Comparison of ENCODE assay signal across 8 mouse cellular contexts in genomic region chr2:45117087-45117561, GRCm38 (mm10). TPM values are rescaled to one million over a fixed set of nuclear protein-coding genes. Genes with fewer than 3 reads are reported as not detected.
DNase-seq lines count a peak whose midpoint lies in the region; TF ChIP-seq lines count a peak whose summit lies in the region.

TSS of gene Zeb2 (minus strand) at chr2:45117395.

- no peaks in the 10 kb centered on the region for H3K9me3 ChIP-seq in ES-E14 (ENCODE audit: control insufficient read depth, insufficient read depth, low read depth, low read length)
- no peaks in the 10 kb centered on the region for H3K9me3 ChIP-seq in hindbrain, embryonic 10.5 days

- H3K36me3 ChIP-seq in ES-E14 (ENCODE audit: control insufficient read depth, insufficient read depth, low read length, poor library complexity, severe bottlenecking), result no peaks in the 10 kb centered on the region
- no peaks in the 10 kb centered on the region for H3K36me3 ChIP-seq in hindbrain, embryonic 10.5 days

- DNase-seq in ES-E14 (ENCODE audit: low read depth, low spot score), result no peak
- DNase-seq in frontal cortex, postnatal 10 days (ENCODE audit: low spot score in 2 of 2), result peak; percentile 71 to 77
- DNase-seq in hindbrain, embryonic 10.5 days (ENCODE audit: low spot score), result peak; percentile 88
- peak; percentile 81 to 83 for DNase-seq in layer of hippocampus, postnatal 14 days (ENCODE audit: low spot score in 2 of 2)
- DNase-seq in lung, postnatal 14 days, result peak; percentile 72
- peak; percentile 60 for DNase-seq in ovary, postnatal 14 days (ENCODE audit: low spot score)
- peak; percentile 47 for DNase-seq in urinary bladder, postnatal 25 days (ENCODE audit: low spot score)

- WGBS in hindbrain, embryonic 10.5 days, result 1% methylated on average over 29 of the region's 39 CpGs

- TF ChIP-seq CTCF in bone marrow macrophage, adult 2 months (IDR thresholded peaks at IDR 0.05; ENCODE audit: low read depth, low read length), result no peak

- H3K4me3 ChIP-seq in ES-E14 (ENCODE audit: insufficient read depth in 1 of 2, low read depth in 1 of 2, low read length in 2 of 2, poor library complexity in 1 of 2, severe bottlenecking in 1 of 2), result peak within 1 kb of the TSS; percentile 66 to 69
- peak within 1 kb of the TSS; percentile 91 for H3K4me3 ChIP-seq in bone marrow macrophage, adult 2 months (ENCODE audit: insufficient read depth, low read length)
- peak within 1 kb of the TSS; percentile 70 for H3K4me3 ChIP-seq in hindbrain, embryonic 10.5 days

- peak within 1 kb of the TSS; percentile 42; the same call in 1 of the 2 replicates for H3K9ac ChIP-seq in ES-E14 (ENCODE audit: insufficient read depth, low read depth, low read length, poor library complexity, severe bottlenecking)

- no peak for TF ChIP-seq POLR2A in bone marrow macrophage, adult 2 months (IDR thresholded peaks at IDR 0.05; ENCODE audit: borderline replicate concordance, low read depth, low read length)

- no peaks in the 10 kb centered on the region for H3K27me3 ChIP-seq in hindbrain, embryonic 10.5 days (ENCODE audit: insufficient read depth, poor library complexity, severe bottlenecking)

- peak within 1 kb of the TSS; percentile 42; the same call in 1 of the 2 replicates for H3K27ac ChIP-seq in ES-E14 (ENCODE audit: insufficient read depth, low read depth, low read length, poor library complexity, severe bottlenecking)
- H3K27ac ChIP-seq in bone marrow macrophage, adult 2 months (ENCODE audit: insufficient read depth, low read depth, low read length), result peak within 1 kb of the TSS; percentile 100
- peak within 1 kb of the TSS; percentile 95 for H3K27ac ChIP-seq in hindbrain, embryonic 10.5 days

- H3K4me1 ChIP-seq in ES-E14 (ENCODE audit: control insufficient read depth in 2 of 2, insufficient read depth in 2 of 2, low read length in 2 of 2, poor library complexity in 1 of 2), result peaks cover 2 to 5% of the 10 kb centered on the region in 2 experiments; a peak in 1 of 4 replicates
- H3K4me1 ChIP-seq in bone marrow macrophage, adult 2 months (ENCODE audit: control insufficient read depth, insufficient read depth, low read length), result peaks cover 11% of the 10 kb centered on the region
- peaks cover 37% of the 10 kb centered on the region for H3K4me1 ChIP-seq in hindbrain, embryonic 10.5 days (replicated peaks)

- in situ Hi-C loops in ES-E14 (cut with MboI; ENCODE audit: low sequenced_read_pairs in 2 of 2, unreplicated experiment in 2 of 2), result no loop called here

TF ChIP-seq in ES-E14, 5 proteins besides CTCF, POLR2A, EP300 and RAD21:
- TF ChIP-seq CHD2 (IDR thresholded peaks at IDR 0.05; ENCODE audit: low read depth, low read length) (no peak), ZNF384 (IDR thresholded peaks at IDR 0.05; ENCODE audit: low read depth, low read length) (no peak), HCFC1 (IDR thresholded peaks at IDR 0.05; ENCODE audit: borderline replicate concordance, insufficient read depth, low read length) (no peak), MAFK (IDR thresholded peaks at IDR 0.05; ENCODE audit: insufficient read depth, low read depth, low read length) (no peak)

RNA-seq across cellular contexts. Expression of gene Zeb2, which starts in this region (rescaled TPM):
- 4.4 and 11.9 TPM in 2 replicates for total RNA-seq in ES-E14 (2012; rRNA removed)
- polyA plus RNA-seq in bone marrow macrophage, adult 2 months (2012; ENCODE audit: insufficient read depth, insufficient read length, missing spikeins), result 368 and 388 TPM in 2 replicates
- polyA plus RNA-seq in hindbrain, embryonic 10.5 days (2016; fragmentation: Nextera tagmentation; extraction: Ambion mirVana), result 49.3 and 54.1 TPM in 2 replicates
- 100 to 1,000 TPM; 345 to 384 TPM for total RNA-seq in layer of hippocampus, postnatal 14 days (2021)

Comparison
In these comparisons a context has a peak if more than half of its experiments do, and no peak if none do; other contexts are left out.
1. RNA of gene Zeb2 (total RNA-seq): 345 to 384 TPM in layer of hippocampus, postnatal 14 days; 4.4 to 11.9 TPM in ES-E14; every median in the first group is over 10 times any median in the second.
2. H3K27ac ChIP-seq: peak in every context shown above with its lines; median percentile 100 in bone marrow macrophage, adult 2 months; 95 in hindbrain, embryonic 10.5 days; 42 in ES-E14.
3. Peak in every context shown above with its lines, with median percentiles within 50 percentile points of each other: H3K4me3 ChIP-seq.